Mouse (Mus musculus) cerebellum, adult (tissue): Measurements from ENCODE around the gene Olfr1507.

Source experiments
- ATAC-seq: cut with Nextera tagmentation; 2 replicates; pipeline ENCODE4 v1.9.2; 2017; ENCODE audit warnings: mild to moderate bottlenecking, moderate library complexity, mixed read lengths; ENCODE audit not compliant: insufficient number of reproducible peaks, low FRiP score, low TSS enrichment

Olfr1507 gene

DNA sequence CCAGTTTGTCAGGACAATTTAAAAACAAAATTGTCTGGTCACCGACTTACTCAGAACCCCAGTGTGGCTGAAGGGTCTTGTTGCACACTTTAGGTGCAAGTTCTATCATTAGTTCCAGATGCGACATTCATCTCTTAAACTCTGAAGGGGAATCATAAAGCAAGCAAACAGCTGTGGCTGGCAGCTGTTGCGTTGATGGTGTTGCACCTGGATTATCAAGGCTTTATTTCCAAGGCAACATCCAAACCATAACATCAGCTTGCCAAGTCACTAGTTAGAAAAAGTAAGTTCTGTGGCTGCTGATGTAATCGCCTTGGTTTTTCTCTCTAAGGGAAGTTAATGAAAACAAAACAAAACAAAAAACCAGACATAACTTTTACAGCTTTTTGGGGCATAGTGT, at the start of gene Olfr1507:
Gene Olfr1507, minus strand, starts transcription at position 234 of the 400 bp plus-strand sequence.
- no peak for ATAC-seq

GRCm38 (mm10) chr14:52533336-52533735, 37.8 kb upstream of the Olfr1507 start:
- ATAC-seq: no peak

- ATAC-seq: no peak
These were observed 29.4 kb upstream of the Olfr1507 start for GRCm38 (mm10) chr14:52524952-52525351.

GRCm38 (mm10) chr14:52467395-52467794, 28.2 kb downstream of the Olfr1507 start, which contains the start of gene Olfr1508:
TSS of gene Olfr1508 (minus strand) at chr14:52467495.
- ATAC-seq: no peak

DNA sequence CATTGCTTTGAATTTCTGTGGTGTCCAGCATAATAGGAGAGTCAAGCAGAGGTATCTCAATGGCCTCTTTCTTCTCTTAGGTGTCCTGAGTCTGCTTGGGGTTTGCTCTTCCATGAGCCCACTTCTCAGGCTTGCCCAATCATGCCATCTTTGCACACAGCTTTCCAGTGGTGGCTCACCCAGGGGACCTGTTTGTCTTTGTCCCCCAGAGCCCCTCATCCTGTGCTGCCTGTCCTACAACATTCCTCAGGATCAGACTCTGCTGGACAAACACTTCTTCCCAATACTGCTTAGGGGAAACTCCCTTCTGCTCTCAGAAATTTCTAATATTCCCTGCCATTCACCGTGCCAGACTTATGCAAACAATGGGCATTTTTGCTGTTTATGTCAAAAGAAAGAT, 29.8 kb downstream of the Olfr1507 start:
- no peak for ATAC-seq

DNA sequence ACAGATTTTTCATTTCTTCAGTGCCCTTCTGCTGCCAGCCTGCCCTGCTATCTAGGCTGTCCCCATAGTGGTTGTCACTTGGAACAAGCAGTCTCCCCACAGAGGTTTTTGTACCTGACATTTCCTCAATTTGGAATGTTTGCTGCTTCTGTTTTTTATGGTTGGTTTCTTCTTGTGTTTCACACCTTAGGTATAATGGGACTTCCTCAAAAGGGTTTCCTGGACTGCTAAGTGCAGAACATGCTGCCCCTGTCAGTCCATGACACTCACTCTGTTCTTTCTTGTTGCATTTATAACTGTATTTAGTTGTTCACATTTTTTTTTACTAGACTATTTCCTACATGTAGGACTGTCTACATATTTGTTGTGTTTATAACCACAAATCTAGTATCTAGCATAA, 33.6 kb downstream of the Olfr1507 start:
- ATAC-seq: no peak

DNA sequence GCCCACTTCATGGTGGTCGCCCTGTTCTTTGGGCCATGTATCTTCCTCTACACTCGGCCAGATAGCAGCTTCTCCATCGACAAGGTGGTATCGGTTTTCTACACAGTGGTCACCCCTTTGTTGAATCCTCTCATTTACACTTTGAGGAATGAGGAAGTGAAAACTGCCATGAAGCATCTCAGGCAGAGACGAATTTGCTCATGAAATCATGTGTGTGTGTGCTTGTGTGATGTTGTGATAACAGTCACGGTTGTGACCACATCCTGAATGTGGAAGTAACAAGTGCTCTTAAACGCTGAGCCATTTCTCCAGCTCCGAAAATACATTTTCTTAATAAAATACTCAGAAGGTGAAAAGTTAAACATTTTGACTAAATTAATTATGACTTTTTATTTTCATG, 44.4 kb downstream of the Olfr1507 start:
- no peak for ATAC-seq

GRCm38 (mm10) chr14:52442690-52443089, 52.9 kb downstream of the Olfr1507 start, which contains the start of gene Olfr1509:
TSS of gene Olfr1509 (plus strand) at chr14:52442990.
- ATAC-seq: no peak
